Mouse (Mus musculus): ENCODE measurements around the gene Tmprss11b. TPM values are rescaled to one million over a fixed set of nuclear protein-coding genes. Genes with fewer than 3 reads are reported as not detected.
"Not testable (repeated sequence)": the region's sequence is repeated elsewhere in the genome, so short reads cannot be mapped to it uniquely, and the experiment has no call there.

Gene Tmprss11b
- not detected in 2 replicates for polyA plus RNA-seq (2015; fragmentation: Nextera tagmentation; extraction: Ambion mirVana)

GRCm38 (mm10) chr5:86676262-86676661 is at the start of gene Tmprss11b:
TSS of gene Tmprss11b (minus strand) at chr5:86676362.
- no peak within 1 kb of the TSS for H3K4me3 ChIP-seq
- no peak within 1 kb of the TSS for H3K4me2 ChIP-seq (replicated peaks)
- H3K27me3 ChIP-seq: no peaks in the 10 kb centered on the region
- 73% methylated on average over 5 of the region's 5 CpGs for WGBS
- H3K4me1 ChIP-seq: no peaks in the 10 kb centered on the region
- ATAC-seq (ENCODE audit: low FRiP score, low read depth): no peak
- H3K9ac ChIP-seq: no peak within 1 kb of the TSS
- H3K9me3 ChIP-seq: no peaks in the 10 kb centered on the region
- H3K27ac ChIP-seq: no peak within 1 kb of the TSS
- no peaks in the 10 kb centered on the region for H3K36me3 ChIP-seq

GRCm38 (mm10) chr5:86725021-86725420 is 48.9 kb upstream of the Tmprss11b start:
- no peaks in the 10 kb centered on the region for H3K9me3 ChIP-seq
- no peaks in the 10 kb centered on the region for H3K36me3 ChIP-seq
- H3K4me3 ChIP-seq: no peak overlapping the region
- H3K27me3 ChIP-seq: no peaks in the 10 kb centered on the region
- H3K27ac ChIP-seq: no peak overlapping the region
- no peak for ATAC-seq (ENCODE audit: low FRiP score, low read depth)
- no peaks in the 10 kb centered on the region for H3K4me1 ChIP-seq
- H3K9ac ChIP-seq: no peak overlapping the region
- H3K4me2 ChIP-seq (replicated peaks): no peak overlapping the region

GRCm38 (mm10) chr5:86722820-86723460 is 46.8 kb upstream of the Tmprss11b start:
- Histone ChIP-seq H3K9me3 (no peaks in the 10 kb centered on the region), H3K27me3 (no peaks in the 10 kb centered on the region), H3K4me2 (replicated peaks) (no peak overlapping the region), H3K27ac (no peak overlapping the region), H3K4me3 (no peak overlapping the region), H3K36me3 (no peaks in the 10 kb centered on the region), H3K4me1 (no peaks in the 10 kb centered on the region), H3K9ac (no peak overlapping the region)
- ATAC-seq (ENCODE audit: low FRiP score, low read depth): no peak
- WGBS: 53% methylated on average over 2 of the region's 2 CpGs

- Histone ChIP-seq H3K27me3 (no peaks in the 10 kb centered on the region), H3K4me3 (no peak overlapping the region), H3K27ac (no peak overlapping the region), H3K9me3 (0 out of 2 replicates have a peak, but pooled peaks cover 3% of the 10 kb centered on the region), H3K36me3 (no peaks in the 10 kb centered on the region), H3K9ac (no peak overlapping the region), H3K4me1 (no peaks in the 10 kb centered on the region), H3K4me2 (replicated peaks) (no peak overlapping the region)
- WGBS: 88% methylated on average over 2 of the region's 2 CpGs
- ATAC-seq (ENCODE audit: low FRiP score, low read depth): no peak
These were observed 38.8 kb upstream of the Tmprss11b start for GRCm38 (mm10) chr5:86714967-86715366.

- Histone ChIP-seq H3K9ac (no peak overlapping the region), H3K27ac (no peak overlapping the region), H3K4me3 (no peak overlapping the region), H3K4me2 (replicated peaks) (no peak overlapping the region), H3K4me1 (no peaks in the 10 kb centered on the region), H3K36me3 (no peaks in the 10 kb centered on the region), H3K27me3 (no peaks in the 10 kb centered on the region), H3K9me3 (no peaks in the 10 kb centered on the region)
- 81% methylated on average over 3 of the region's 3 CpGs for WGBS
- ATAC-seq (ENCODE audit: low FRiP score, low read depth): no peak
These were observed 28.8 kb upstream of the Tmprss11b start for GRCm38 (mm10) chr5:86704923-86705322.

GRCm38 (mm10) chr5:86684667-86685066 is 8.5 kb upstream of the Tmprss11b start:
- Histone ChIP-seq H3K4me3 (no peak overlapping the region), H3K4me2 (replicated peaks) (no peak overlapping the region), H3K27me3 (no peaks in the 10 kb centered on the region), H3K9me3 (no peaks in the 10 kb centered on the region), H3K27ac (no peak overlapping the region), H3K9ac (no peak overlapping the region), H3K4me1 (no peaks in the 10 kb centered on the region), H3K36me3 (no peaks in the 10 kb centered on the region)
- ATAC-seq (ENCODE audit: low FRiP score, low read depth): no peak
- WGBS: 56% methylated on average over 4 of the region's 4 CpGs

GRCm38 (mm10) chr5:86649185-86649584 is 27.0 kb downstream of the Tmprss11b start:
- not testable (repeated sequence) for ATAC-seq (ENCODE audit: low FRiP score, low read depth)

GRCm38 (mm10) chr5:86640795-86641194 is 35.4 kb downstream of the Tmprss11b start:
- WGBS: 68% methylated on average over 3 of the region's 3 CpGs
- no peaks in the 10 kb centered on the region for H3K36me3 ChIP-seq
- H3K4me3 ChIP-seq: no peak overlapping the region
- no peak overlapping the region for H3K4me2 ChIP-seq (replicated peaks)
- ATAC-seq (ENCODE audit: low FRiP score, low read depth): no peak
- H3K4me1 ChIP-seq: no peaks in the 10 kb centered on the region
- no peak overlapping the region for H3K27ac ChIP-seq
- no peaks in the 10 kb centered on the region for H3K27me3 ChIP-seq
- no peak overlapping the region for H3K9ac ChIP-seq
- H3K9me3 ChIP-seq: no peaks in the 10 kb centered on the region

More at GRCm38 (mm10) chr5:86649185-86649584, 27.0 kb downstream of the Tmprss11b start:
- H3K4me3 ChIP-seq; H3K27ac ChIP-seq; H3K9ac ChIP-seq; H3K27me3 ChIP-seq; H3K4me1 ChIP-seq; H3K4me2 ChIP-seq (replicated peaks); H3K9me3 ChIP-seq; H3K36me3 ChIP-seq: not testable (repeated sequence)
- 29% methylated on average over 4 of the region's 4 CpGs for WGBS

- H3K36me3 ChIP-seq: no peaks in the 10 kb centered on the region
- no peak within 1 kb of the TSS for H3K4me3 ChIP-seq
- no peaks in the 10 kb centered on the region for H3K27me3 ChIP-seq
- H3K4me2 ChIP-seq (replicated peaks): no peak within 1 kb of the TSS
- H3K27ac ChIP-seq: no peak within 1 kb of the TSS
- WGBS: 72% methylated on average over 5 of the region's 5 CpGs
- H3K4me1 ChIP-seq: no peaks in the 10 kb centered on the region
- ATAC-seq (ENCODE audit: low FRiP score, low read depth): no peak
- no peaks in the 10 kb centered on the region for H3K9me3 ChIP-seq
- H3K9ac ChIP-seq: no peak within 1 kb of the TSS
These were observed 43.8 kb downstream of the Tmprss11b start, which contains the start of gene Tmprss11f for GRCm38 (mm10) chr5:86632324-86632723. TSS of gene Tmprss11f (minus strand) at chr5:86632424.

GRCm38 (mm10) chr5:86630700-86631099 is 45.5 kb downstream of the Tmprss11b start:
- no peak overlapping the region for H3K4me2 ChIP-seq (replicated peaks)
- 56% methylated on average over 2 of the region's 2 CpGs for WGBS
- H3K36me3 ChIP-seq: no peaks in the 10 kb centered on the region
- H3K27me3 ChIP-seq: no peaks in the 10 kb centered on the region
- H3K9ac ChIP-seq: no peak overlapping the region
- H3K4me3 ChIP-seq: no peak overlapping the region
- ATAC-seq (ENCODE audit: low FRiP score, low read depth): no peak
- H3K9me3 ChIP-seq: no peaks in the 10 kb centered on the region
- H3K27ac ChIP-seq: no peak overlapping the region
- no peaks in the 10 kb centered on the region for H3K4me1 ChIP-seq

GRCm38 (mm10) chr5:86621778-86622177 is 54.4 kb downstream of the Tmprss11b start:
- H3K9ac ChIP-seq: no peak overlapping the region
- no peak for ATAC-seq (ENCODE audit: low FRiP score, low read depth)
- WGBS: 77% methylated on average over 1 of the region's 1 CpGs
- H3K9me3 ChIP-seq: no peaks in the 10 kb centered on the region
- H3K4me1 ChIP-seq: no peaks in the 10 kb centered on the region
- H3K4me3 ChIP-seq: no peak overlapping the region
- H3K4me2 ChIP-seq (replicated peaks): no peak overlapping the region
- H3K36me3 ChIP-seq: no peaks in the 10 kb centered on the region
- no peaks in the 10 kb centered on the region for H3K27me3 ChIP-seq
- no peak overlapping the region for H3K27ac ChIP-seq

Data from limb, embryonic 13.5 days (tissue).